Mouse (Mus musculus) lung, postnatal 0 days (tissue): ENCODE results near the gene Kcnh1. TPM values are rescaled to one million over a fixed set of nuclear protein-coding genes. Genes with fewer than 3 reads are reported as not detected.

ENCODE experiments used
- ATAC-seq: fragments of 200-750 bp; cut with Nextera tagmentation; 2 replicates; pipeline ENCODE4 v1.8.0; 2017; ENCODE audit warnings: moderate library complexity
- DNase-seq: peaks from one replicate; pipeline ENCODE4 v3.0.0-alpha.2; 2016; ENCODE audit warnings: low spot score
- H3K27ac ChIP-seq: fragments of 300-500 bp; sonication (generic); 2 replicates; pipeline ENCODE4 v1.5.1; 2014; ENCODE audit warnings: antibody characterized with exemption, mild to moderate bottlenecking, low read length, mixed read lengths
- H3K27me3 ChIP-seq: fragments of 300-500 bp; sonication (generic); replicated peaks from 2 replicates; pipeline ENCODE4 v1.6.1; 2014; ENCODE audit warnings: low read length, mixed read lengths; ENCODE audit not compliant: insufficient read depth
- H3K36me3 ChIP-seq: fragments of 300-500 bp; sonication (generic); 2 replicates; pipeline ENCODE4 v1.6.1; 2014; ENCODE audit warnings: low read length, mixed read lengths; ENCODE audit not compliant: insufficient read depth
- H3K4me1 ChIP-seq: fragments of 300-500 bp; sonication (generic); 2 replicates; pipeline ENCODE4 v1.6.1; 2014; ENCODE audit warnings: antibody characterized with exemption, low read depth, low read length, mixed read lengths; ENCODE audit not compliant: insufficient read depth
- H3K4me2 ChIP-seq: fragments of 300-500 bp; sonication (generic); replicated peaks from 2 replicates; pipeline ENCODE4 v1.6.1; 2014; ENCODE audit warnings: low read depth, mild to moderate bottlenecking, low read length, moderate library complexity, mixed read lengths
- H3K4me3 ChIP-seq: fragments of 300-500 bp; sonication (generic); 2 replicates; pipeline ENCODE4 v1.5.1; 2014; ENCODE audit warnings: low read depth, low read length
- H3K9ac ChIP-seq: fragments of 300-500 bp; sonication (generic); replicated peaks from 2 replicates; pipeline ENCODE4 v1.6.1; 2014; ENCODE audit warnings: low read depth, mild to moderate bottlenecking
- H3K9me3 ChIP-seq: fragments of 300-500 bp; sonication (generic); 2 replicates; pipeline ENCODE4 v1.6.1; 2016; ENCODE audit warnings: low read length, mixed read lengths
- CTCF ChIP-seq: IDR thresholded peaks from 2 replicates; pipeline ENCODE4 v1.5.1; 2016; ENCODE audit warnings: antibody characterized with exemption, mild to moderate bottlenecking
- EP300 ChIP-seq: IDR thresholded peaks from 2 replicates; pipeline ENCODE4 v1.6.1; 2016; ENCODE audit warnings: antibody characterized with exemption, mild to moderate bottlenecking, control low read depth
- WGBS: fragments of 180-500 bp; shearing (Covaris S2); extraction: QIAGEN DNeasy Blood & Tissue Kit; methylation state at CpG from one replicate; pipeline ENCODE4 v1.1.7; 2014; 5-methylcytosine and 5-hydroxymethylcytosine counted together
- polyA plus RNA-seq: library from polyadenylated mRNA; unstranded; fragments of >200 nt; fragmentation: Nextera tagmentation; extraction: Ambion mirVana; gene quantifications from 2 replicates; pipeline ENCODE4 v1.2.1, GENCODE M21; 2015

The Kcnh1 gene
- polyA plus RNA-seq, 1 experiment from 2014 or later: 4.4 TPM

DNA sequence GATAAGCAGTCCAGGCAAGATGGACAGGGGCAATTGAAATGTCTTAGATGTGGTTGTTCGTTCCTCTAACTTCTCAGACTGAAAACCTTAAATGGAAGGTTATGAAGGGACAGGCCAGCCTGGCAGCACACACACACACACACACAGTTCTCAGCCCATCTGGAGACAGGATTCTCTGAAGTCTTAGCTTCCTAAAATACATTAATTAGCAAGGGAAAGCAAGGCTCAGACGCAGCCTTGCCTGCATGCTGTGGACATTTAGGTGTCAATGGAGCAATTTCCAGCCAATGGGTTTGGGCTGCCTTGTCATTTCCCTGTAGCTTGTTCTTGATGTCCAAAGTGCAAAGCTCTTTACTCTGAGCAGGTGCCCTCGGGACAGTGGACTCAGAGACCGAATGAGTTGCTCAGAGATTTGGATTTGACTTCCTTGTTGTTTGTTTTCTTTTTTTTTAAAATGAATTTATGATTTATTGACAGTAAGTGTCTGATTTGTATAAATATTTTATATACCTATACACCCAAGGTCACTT, 188.0 kb downstream of the Kcnh1 start:
- no peaks in the 10 kb centered on the region for H3K9me3 ChIP-seq
- H3K4me1 ChIP-seq: no peaks in the 10 kb centered on the region
- H3K27me3 ChIP-seq: no peaks in the 10 kb centered on the region
- no peaks in the 10 kb centered on the region for H3K36me3 ChIP-seq
- ATAC-seq: no peak
- DNase-seq: no peak
- H3K27ac ChIP-seq: no peak overlapping the region
- 82% methylated on average over 4 of the region's 4 CpGs for WGBS
- no peak overlapping the region for H3K4me2 ChIP-seq
- H3K4me3 ChIP-seq: no peak overlapping the region
- no peak overlapping the region for H3K9ac ChIP-seq
- TF ChIP-seq CTCF: no peak
- TF ChIP-seq EP300: no peak

DNA sequence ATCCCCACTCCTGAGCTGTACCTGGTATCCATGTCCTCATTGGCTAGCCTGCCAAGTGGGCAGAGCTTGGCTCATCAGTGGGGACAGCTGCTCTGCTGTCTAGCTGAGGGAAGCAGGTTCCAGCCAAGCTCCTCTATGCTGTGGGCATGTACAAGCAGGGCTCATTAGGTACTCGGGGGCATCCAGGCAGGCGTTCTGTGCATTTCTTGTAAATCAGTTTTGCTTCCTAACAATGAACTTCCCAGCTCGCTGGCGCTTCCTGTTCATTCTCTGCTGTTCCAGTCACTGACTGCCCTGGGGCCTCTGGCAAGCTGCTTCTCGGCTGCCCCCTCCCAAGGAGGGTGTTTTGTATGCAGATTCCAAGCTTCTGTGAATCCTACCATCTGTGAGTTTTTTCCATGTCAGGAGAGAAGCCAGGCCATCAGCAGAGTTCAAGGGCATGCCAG, 190.0 kb downstream of the Kcnh1 start:
- whole genome bisulfite sequencing: 53% methylated on average over 5 of the region's 5 CpGs
- no peak overlapping the region for H3K4me2 ChIP-seq
- H3K36me3 ChIP-seq: no peaks in the 10 kb centered on the region
- no peak for ATAC-seq
- no peak overlapping the region for H3K27ac ChIP-seq
- DNase-seq: no peak
- H3K4me1 ChIP-seq: no peaks in the 10 kb centered on the region
- H3K9me3 ChIP-seq: no peaks in the 10 kb centered on the region
- TF ChIP-seq EP300 (no peak), CTCF (no peak)
- H3K9ac ChIP-seq: no peak overlapping the region
- H3K27me3 ChIP-seq: no peaks in the 10 kb centered on the region
- H3K4me3 ChIP-seq: no peak overlapping the region

DNA sequence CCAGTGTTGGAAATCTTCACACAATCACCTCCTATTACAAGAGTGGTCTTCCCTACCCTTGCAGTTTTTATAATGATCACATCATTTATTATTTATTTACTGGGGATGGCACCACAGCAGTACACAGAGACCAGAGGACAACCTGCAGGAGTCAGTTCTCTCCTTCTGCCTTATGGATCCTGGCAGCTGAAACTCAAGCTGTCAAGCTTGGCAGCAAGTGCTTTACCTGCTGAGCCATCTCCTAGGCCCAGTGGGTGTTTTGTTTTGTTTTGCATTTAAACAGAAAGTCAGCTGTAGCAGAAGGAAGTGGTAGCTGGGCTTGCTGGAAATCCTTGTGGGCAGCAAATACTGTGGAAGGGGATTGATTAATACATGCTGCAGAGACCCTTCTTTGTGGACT, 197.1 kb downstream of the Kcnh1 start:
- no peak overlapping the region for H3K9ac ChIP-seq
- no peak for DNase-seq
- TF ChIP-seq CTCF (no peak), EP300 (no peak)
- no peak for ATAC-seq
- H3K4me2 ChIP-seq: no peak overlapping the region
- H3K9me3 ChIP-seq: no peaks in the 10 kb centered on the region
- H3K36me3 ChIP-seq: no peaks in the 10 kb centered on the region
- no peak overlapping the region for H3K4me3 ChIP-seq
- no peak overlapping the region for H3K27ac ChIP-seq
- no peaks in the 10 kb centered on the region for H3K27me3 ChIP-seq
- no peaks in the 10 kb centered on the region for H3K4me1 ChIP-seq

DNA sequence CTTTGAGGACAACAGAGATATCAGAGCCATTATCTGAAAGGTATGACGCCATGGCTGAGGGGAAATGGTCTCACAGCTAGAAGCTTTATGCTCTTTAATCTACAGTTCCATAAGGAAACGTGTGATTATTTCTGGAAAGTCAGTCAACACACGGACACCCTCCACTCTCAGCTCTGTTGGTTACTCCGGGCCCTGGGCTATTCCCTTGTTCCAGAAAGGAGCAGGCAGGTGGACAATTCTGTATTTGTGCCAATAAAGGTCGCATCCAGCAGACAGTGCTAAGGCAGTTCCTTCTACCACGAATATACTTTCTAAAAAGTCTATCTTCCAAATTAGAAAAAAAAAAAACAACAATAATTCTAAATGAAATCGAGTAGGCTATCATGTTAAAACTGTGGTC, 200.5 kb downstream of the Kcnh1 start:
- Histone ChIP-seq H3K27me3 (no peaks in the 10 kb centered on the region), H3K4me1 (no peaks in the 10 kb centered on the region), H3K4me2 (no peak overlapping the region), H3K4me3 (no peak overlapping the region), H3K9ac (no peak overlapping the region), H3K9me3 (no peaks in the 10 kb centered on the region), H3K36me3 (no peaks in the 10 kb centered on the region), H3K27ac (no peak overlapping the region)
- WGBS: 74% methylated on average over 7 of the region's 7 CpGs
- no peak for ATAC-seq
- no peak for DNase-seq
- TF ChIP-seq CTCF (no peak), EP300 (no peak)

DNA sequence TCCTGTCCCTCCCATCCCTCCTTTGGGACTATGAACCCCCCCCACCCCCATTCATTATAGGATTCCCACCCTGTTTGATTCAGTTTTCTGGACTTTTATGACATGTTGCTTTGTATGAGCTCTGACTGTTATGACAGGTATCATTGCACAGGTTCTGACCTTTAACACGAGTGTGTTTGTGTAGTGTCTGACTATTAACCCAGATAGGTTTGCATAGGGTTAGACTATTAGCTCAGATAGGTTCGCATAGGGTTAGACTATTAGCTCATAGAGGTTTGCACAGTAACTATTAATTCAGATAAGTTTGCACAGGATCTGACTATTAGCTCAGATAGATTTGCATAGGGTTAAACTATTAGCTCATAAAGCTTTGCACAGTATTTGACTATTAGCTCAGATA, 201.7 kb downstream of the Kcnh1 start:
- H3K4me1 ChIP-seq: no peaks in the 10 kb centered on the region
- H3K9me3 ChIP-seq: no peaks in the 10 kb centered on the region
- ATAC-seq (no peak), DNase-seq (no peak)
- no peaks in the 10 kb centered on the region for H3K36me3 ChIP-seq
- H3K9ac ChIP-seq: no peak overlapping the region
- H3K4me3 ChIP-seq: no peak overlapping the region
- no peaks in the 10 kb centered on the region for H3K27me3 ChIP-seq
- H3K4me2 ChIP-seq: no peak overlapping the region
- WGBS: 64% methylated on average over 2 of the region's 2 CpGs
- H3K27ac ChIP-seq: no peak overlapping the region
- TF ChIP-seq EP300: no peak
- TF ChIP-seq CTCF: no peak

DNA sequence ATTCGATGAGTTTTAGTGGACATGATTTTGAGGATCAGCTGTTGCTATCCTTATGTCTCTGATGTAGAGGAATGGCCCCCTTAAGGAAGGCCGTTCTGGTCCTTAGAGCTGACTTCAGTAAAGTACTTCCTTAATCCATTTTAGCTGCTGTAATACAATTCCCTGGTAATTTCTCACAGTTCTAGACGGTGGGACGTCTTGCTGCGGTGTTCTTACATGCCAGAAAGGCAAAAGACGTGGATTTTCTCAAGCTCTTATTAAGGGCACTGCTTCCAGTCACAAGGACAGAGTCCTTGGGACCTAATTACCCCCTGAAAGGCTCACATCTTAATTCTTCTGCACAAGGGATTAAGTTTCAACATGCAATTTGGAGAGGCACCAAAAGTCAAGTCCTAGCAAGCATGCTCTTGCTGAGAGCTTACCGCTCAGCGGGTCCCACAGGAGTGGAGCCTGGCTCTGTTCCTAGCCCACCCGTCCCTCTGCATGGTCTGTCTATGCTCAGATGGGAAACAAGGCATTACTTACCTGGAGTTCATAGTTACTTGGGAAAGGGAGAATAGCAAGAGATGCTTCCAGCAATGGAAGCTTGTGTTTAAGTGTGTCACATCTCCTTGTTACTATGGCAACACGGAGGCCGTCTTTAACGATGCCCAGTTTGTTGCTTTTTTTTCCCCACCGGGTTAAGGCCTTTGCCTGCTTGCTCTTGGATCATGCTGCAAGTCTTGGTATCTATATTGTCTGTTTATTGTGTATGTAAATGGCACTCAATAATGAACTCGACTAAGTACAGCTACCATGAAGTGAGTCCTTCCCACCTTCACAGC, 209.3 kb downstream of the Kcnh1 start:
- TF ChIP-seq EP300 (no peak), CTCF (no peak)

More for the DNA sequence above, 209.3 kb downstream of the Kcnh1 start:
- H3K27ac ChIP-seq: no peak overlapping the region
- H3K4me2 ChIP-seq: no peak overlapping the region
- ATAC-seq: no peak
- no peak for DNase-seq
- 75% methylated on average over 14 of the region's 14 CpGs for WGBS
- H3K36me3 ChIP-seq: no peaks in the 10 kb centered on the region
- no peaks in the 10 kb centered on the region for H3K9me3 ChIP-seq
- H3K4me1 ChIP-seq: no peaks in the 10 kb centered on the region
- no peak overlapping the region for H3K9ac ChIP-seq
- no peak overlapping the region for H3K4me3 ChIP-seq
- no peaks in the 10 kb centered on the region for H3K27me3 ChIP-seq
